Mouse (Mus musculus): ENCODE data around the gene Lhfpl3. TPM values are rescaled to one million over a fixed set of nuclear protein-coding genes. Genes with fewer than 3 reads are reported as not detected.
A peak's percentile ranks its signal among the peaks of the same experiment; 100 is the strongest.

The Lhfpl3 gene
- polyA plus RNA-seq, 1 experiment from 2014 or later: 1.1 TPM

GRCm38 (mm10) chr5:23249896-23250875 lies 504.3 kb downstream of the Lhfpl3 start:
- Histone ChIP-seq H3K36me3 (ENCODE audit: control insufficient read depth, insufficient read depth, low read length) (no peaks in the 10 kb centered on the region), H3K4me2 (replicated peaks; ENCODE audit: low read depth, low read length) (no peak overlapping the region), H3K4me3 (ENCODE audit: low read depth, low read length) (no peak overlapping the region), H3K9me3 (ENCODE audit: control insufficient read depth, low read length) (no peaks in the 10 kb centered on the region), H3K27me3 (ENCODE audit: control insufficient read depth, insufficient read depth, low read length) (no peaks in the 10 kb centered on the region), H3K4me1 (replicated peaks; ENCODE audit: control insufficient read depth, insufficient read depth, low read length) (no peaks in the 10 kb centered on the region), H3K27ac (ENCODE audit: low read depth, low read length) (no peak overlapping the region), H3K9ac (ENCODE audit: low read depth, low read length) (no peak overlapping the region)
- 65% methylated on average over 9 of the region's 9 CpGs for WGBS
- DNase-seq (ENCODE audit: low spot score) (no peak), ATAC-seq (ENCODE audit: low FRiP score) (no peak)

- H3K9ac ChIP-seq (ENCODE audit: low read depth, low read length): no peak overlapping the region
- 50% methylated on average over 12 of the region's 12 CpGs for WGBS
- no peak overlapping the region for H3K27ac ChIP-seq (ENCODE audit: low read depth, low read length)
- H3K36me3 ChIP-seq (ENCODE audit: control insufficient read depth, insufficient read depth, low read length): no peaks in the 10 kb centered on the region
- peak; percentile 57 for DNase-seq (ENCODE audit: low spot score)
- H3K9me3 ChIP-seq (ENCODE audit: control insufficient read depth, low read length): no peaks in the 10 kb centered on the region
- no peak for ATAC-seq (ENCODE audit: low FRiP score)
- no peak overlapping the region for H3K4me2 ChIP-seq (replicated peaks; ENCODE audit: low read depth, low read length)
- H3K27me3 ChIP-seq (ENCODE audit: control insufficient read depth, insufficient read depth, low read length): no peaks in the 10 kb centered on the region
- no peaks in the 10 kb centered on the region for H3K4me1 ChIP-seq (replicated peaks; ENCODE audit: control insufficient read depth, insufficient read depth, low read length)
- no peak overlapping the region for H3K4me3 ChIP-seq (ENCODE audit: low read depth, low read length)
Measured at GRCm38 (mm10) chr5:23251462-23252224, 505.8 kb downstream of the Lhfpl3 start.

- ATAC-seq (ENCODE audit: low FRiP score) (no peak), DNase-seq (ENCODE audit: low spot score) (no peak)
- no peaks in the 10 kb centered on the region for H3K4me1 ChIP-seq (replicated peaks; ENCODE audit: control insufficient read depth, insufficient read depth, low read length)
- no peaks in the 10 kb centered on the region for H3K27me3 ChIP-seq (ENCODE audit: control insufficient read depth, insufficient read depth, low read length)
- 72% methylated on average over 3 of the region's 3 CpGs for WGBS
- no peak overlapping the region for H3K9ac ChIP-seq (ENCODE audit: low read depth, low read length)
- no peak overlapping the region for H3K4me3 ChIP-seq (ENCODE audit: low read depth, low read length)
- no peaks in the 10 kb centered on the region for H3K36me3 ChIP-seq (ENCODE audit: control insufficient read depth, insufficient read depth, low read length)
- no peaks in the 10 kb centered on the region for H3K9me3 ChIP-seq (ENCODE audit: control insufficient read depth, low read length)
- H3K4me2 ChIP-seq (replicated peaks; ENCODE audit: low read depth, low read length): no peak overlapping the region
- H3K27ac ChIP-seq (ENCODE audit: low read depth, low read length): no peak overlapping the region
Measured at GRCm38 (mm10) chr5:23255816-23256418, 510.1 kb downstream of the Lhfpl3 start.

- H3K4me3 ChIP-seq (ENCODE audit: low read depth, low read length): no peak overlapping the region
- no peak overlapping the region for H3K27ac ChIP-seq (ENCODE audit: low read depth, low read length)
- no peak overlapping the region for H3K9ac ChIP-seq (ENCODE audit: low read depth, low read length)
- ATAC-seq (ENCODE audit: low FRiP score) (no peak), DNase-seq (ENCODE audit: low spot score) (no peak)
- 81% methylated on average over 3 of the region's 3 CpGs for WGBS
- H3K36me3 ChIP-seq (ENCODE audit: control insufficient read depth, insufficient read depth, low read length): no peaks in the 10 kb centered on the region
- H3K4me1 ChIP-seq (replicated peaks; ENCODE audit: control insufficient read depth, insufficient read depth, low read length): no peaks in the 10 kb centered on the region
- no peaks in the 10 kb centered on the region for H3K9me3 ChIP-seq (ENCODE audit: control insufficient read depth, low read length)
- no peaks in the 10 kb centered on the region for H3K27me3 ChIP-seq (ENCODE audit: control insufficient read depth, insufficient read depth, low read length)
- no peak overlapping the region for H3K4me2 ChIP-seq (replicated peaks; ENCODE audit: low read depth, low read length)
Measured at GRCm38 (mm10) chr5:23273309-23273708, 527.5 kb downstream of the Lhfpl3 start.

DNA sequence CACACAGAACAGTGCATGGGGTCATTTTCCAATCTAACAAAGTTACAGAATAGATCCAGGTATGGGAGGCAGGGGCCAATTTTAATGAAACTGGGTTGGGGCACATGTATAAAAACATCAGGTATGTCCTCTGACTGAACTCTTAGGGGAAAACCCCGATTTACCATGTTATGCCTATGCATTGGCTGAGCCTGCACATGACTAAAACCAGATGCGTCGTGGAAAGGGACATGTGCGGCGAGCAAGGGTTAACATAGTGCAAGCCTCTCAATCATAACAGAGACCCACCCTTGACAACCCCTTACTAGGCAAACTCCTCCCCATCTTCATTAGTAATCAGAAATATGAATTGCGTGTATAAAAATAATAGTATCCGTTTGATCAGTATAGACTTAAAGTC lies 533.5 kb downstream of the Lhfpl3 start:
- DNase-seq (ENCODE audit: low spot score) (no peak), ATAC-seq (ENCODE audit: low FRiP score) (no peak)
- no peak overlapping the region for H3K27ac ChIP-seq (ENCODE audit: low read depth, low read length)
- H3K9ac ChIP-seq (ENCODE audit: low read depth, low read length): no peak overlapping the region
- H3K27me3 ChIP-seq (ENCODE audit: control insufficient read depth, insufficient read depth, low read length): no peaks in the 10 kb centered on the region
- no peaks in the 10 kb centered on the region for H3K9me3 ChIP-seq (ENCODE audit: control insufficient read depth, low read length)
- no peaks in the 10 kb centered on the region for H3K4me1 ChIP-seq (replicated peaks; ENCODE audit: control insufficient read depth, insufficient read depth, low read length)
- whole genome bisulfite sequencing: 91% methylated on average over 7 of the region's 7 CpGs
- H3K4me2 ChIP-seq (replicated peaks; ENCODE audit: low read depth, low read length): no peak overlapping the region
- no peaks in the 10 kb centered on the region for H3K36me3 ChIP-seq (ENCODE audit: control insufficient read depth, insufficient read depth, low read length)
- no peak overlapping the region for H3K4me3 ChIP-seq (ENCODE audit: low read depth, low read length)

GRCm38 (mm10) chr5:23284884-23285283 lies 539.0 kb downstream of the Lhfpl3 start:
- no peak overlapping the region for H3K4me3 ChIP-seq (ENCODE audit: low read depth, low read length)
- H3K36me3 ChIP-seq (ENCODE audit: control insufficient read depth, insufficient read depth, low read length): no peaks in the 10 kb centered on the region
- ATAC-seq (ENCODE audit: low FRiP score) (no peak), DNase-seq (ENCODE audit: low spot score) (peak; percentile 36)
- no peaks in the 10 kb centered on the region for H3K4me1 ChIP-seq (replicated peaks; ENCODE audit: control insufficient read depth, insufficient read depth, low read length)
- WGBS: 26% methylated on average over 3 of the region's 3 CpGs
- no peak overlapping the region for H3K9ac ChIP-seq (ENCODE audit: low read depth, low read length)
- H3K27ac ChIP-seq (ENCODE audit: low read depth, low read length): no peak overlapping the region
- H3K27me3 ChIP-seq (ENCODE audit: control insufficient read depth, insufficient read depth, low read length): no peaks in the 10 kb centered on the region
- H3K4me2 ChIP-seq (replicated peaks; ENCODE audit: low read depth, low read length): no peak overlapping the region
- no peaks in the 10 kb centered on the region for H3K9me3 ChIP-seq (ENCODE audit: control insufficient read depth, low read length)

DNA sequence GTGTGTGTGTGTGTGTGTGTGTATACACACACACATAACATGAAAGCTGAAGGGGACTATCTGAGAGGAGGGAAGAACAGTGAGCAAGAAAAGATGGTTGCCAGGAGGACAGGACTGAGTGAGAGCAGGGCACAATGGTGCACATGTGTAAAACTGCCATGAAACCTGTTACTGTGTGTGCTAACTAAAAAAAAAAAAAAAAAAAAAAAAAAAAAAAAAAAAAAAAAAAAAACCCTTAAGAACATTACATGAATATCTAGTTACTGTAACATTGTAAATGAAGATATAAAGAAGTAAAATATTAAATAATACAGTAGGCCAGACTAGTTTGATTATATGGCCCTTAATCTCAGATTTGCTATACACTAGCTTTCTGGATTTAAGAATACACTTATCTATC lies 543.3 kb downstream of the Lhfpl3 start:
- H3K4me2 ChIP-seq (replicated peaks; ENCODE audit: low read depth, low read length): no peak overlapping the region

More for the DNA sequence above, 543.3 kb downstream of the Lhfpl3 start:
- ATAC-seq (ENCODE audit: low FRiP score): no peak
- Histone ChIP-seq H3K36me3 (ENCODE audit: control insufficient read depth, insufficient read depth, low read length) (no peaks in the 10 kb centered on the region), H3K4me1 (replicated peaks; ENCODE audit: control insufficient read depth, insufficient read depth, low read length) (no peaks in the 10 kb centered on the region), H3K4me3 (ENCODE audit: low read depth, low read length) (no peak overlapping the region), H3K9ac (ENCODE audit: low read depth, low read length) (no peak overlapping the region), H3K9me3 (ENCODE audit: control insufficient read depth, low read length) (no peaks in the 10 kb centered on the region), H3K27me3 (ENCODE audit: control insufficient read depth, insufficient read depth, low read length) (no peaks in the 10 kb centered on the region), H3K27ac (ENCODE audit: low read depth, low read length) (no peak overlapping the region)
- DNase-seq (ENCODE audit: low spot score): no peak
